26 mouse cellular contexts compared by ENCODE assay signal in the genomic region with DNA sequence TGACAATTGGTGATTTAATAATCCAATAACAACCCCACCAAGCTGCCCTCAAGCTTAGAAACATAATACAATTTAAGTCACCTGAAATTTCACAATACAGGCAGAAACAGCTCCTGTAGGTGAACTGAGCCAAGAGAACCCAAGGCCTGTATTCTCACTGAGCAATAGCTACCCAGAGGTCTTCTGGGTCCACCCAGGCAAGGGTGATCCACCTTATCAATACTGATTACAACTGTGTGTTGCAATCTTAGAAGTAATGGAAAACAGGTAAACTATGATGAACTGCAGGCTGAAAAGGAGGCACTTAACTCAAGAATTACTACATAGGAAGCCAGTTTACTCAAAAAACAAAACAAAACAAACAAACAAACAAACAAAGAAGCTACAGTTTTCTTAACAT.
"Had no signal": no experiment of that assay in that cellular context is flagged by ENCODE, and none has a peak within 500 bp of the region (broad histone marks: within the 10 kb centered on the region; RNA-seq: fewer than 3 reads in every experiment).

No protein-coding gene starts in this region.

- H3K9me3 ChIP-seq: heart, embryonic 10.5 days; heart, embryonic 12.5 days; hindbrain, embryonic 10.5 days; hindbrain, embryonic 12.5 days; kidney, embryonic 15.5 days; limb, embryonic 13.5 days; limb, embryonic 15.5 days; liver, embryonic 13.5 days had no signal

- ATAC-seq: hindbrain, embryonic 16.5 days; inflammation-experienced regulatory T-cells, adult 6 months had no signal

- DNase-seq: gastrocnemius, adult 2 months; gastrocnemius, postnatal 10 days; gastrocnemius, postnatal 25 days; heart, adult 18-20 months; heart, postnatal 10 days; heart, postnatal 4 days; kidney, adult 11 months; kidney, adult 2 months; kidney, adult 9 months; kidney, postnatal 14 days; kidney, postnatal 36 days; layer of hippocampus, adult 9-11 months; layer of hippocampus, postnatal 36 days; left cerebral cortex, postnatal 4 days had no signal

- H3K4me2 ChIP-seq: heart, embryonic 12.5 days; hindbrain, embryonic 12.5 days; hindbrain, embryonic 14.5 days; kidney, embryonic 15.5 days; limb, embryonic 13.5 days; limb, embryonic 15.5 days had no signal

- H3K9ac ChIP-seq: heart, embryonic 12.5 days; hindbrain, embryonic 12.5 days; hindbrain, embryonic 14.5 days; kidney, embryonic 15.5 days; limb, embryonic 13.5 days; limb, embryonic 15.5 days; liver, embryonic 13.5 days had no signal

- H3K4me3 ChIP-seq: gastrocnemius, adult 2 months; heart, embryonic 10.5 days; heart, embryonic 12.5 days; hindbrain, embryonic 10.5 days; hindbrain, embryonic 12.5 days; kidney, embryonic 15.5 days; limb, embryonic 13.5 days; limb, embryonic 15.5 days; liver, embryonic 13.5 days had no signal

- H3K27me3 ChIP-seq: heart, embryonic 12.5 days; hindbrain, embryonic 12.5 days; kidney, embryonic 15.5 days; limb, embryonic 13.5 days; limb, embryonic 15.5 days; liver, embryonic 13.5 days had no signal

- H3K36me3 ChIP-seq: heart, embryonic 10.5 days; heart, embryonic 12.5 days; hindbrain, embryonic 10.5 days; hindbrain, embryonic 12.5 days; kidney, embryonic 15.5 days; limb, embryonic 13.5 days; limb, embryonic 15.5 days; liver, embryonic 13.5 days had no signal

- H3K27ac ChIP-seq: gastrocnemius, adult 2 months; heart, embryonic 10.5 days; hindbrain, embryonic 10.5 days; hindbrain, embryonic 12.5 days; hindbrain, embryonic 14.5 days; kidney, embryonic 15.5 days; kidney, postnatal 0 days; limb, embryonic 13.5 days; limb, embryonic 15.5 days; liver, embryonic 13.5 days had no signal
